Mouse (Mus musculus) kidney, embryonic 14.5 days (tissue): ENCODE data around the gene Htra3. TPM values are rescaled to one million over a fixed set of nuclear protein-coding genes. Genes with fewer than 3 reads are reported as not detected.

Experiments
- ATAC-seq: fragments of 200-750 bp; cut with Nextera tagmentation; 2 replicates; pipeline ENCODE4 v1.8.0; 2017; ENCODE audit warnings: moderate number of reproducible peaks, mild to moderate bottlenecking, moderate TSS enrichment, moderate library complexity; ENCODE audit not compliant: low FRiP score, low TSS enrichment
- H3K27ac ChIP-seq: fragments of 300-500 bp; sonication (generic); 2 replicates; pipeline ENCODE4 v1.5.1; 2014; ENCODE audit warnings: low read depth, mild to moderate bottlenecking, low read length, moderate library complexity, mixed read lengths
- H3K27me3 ChIP-seq: fragments of 300-500 bp; sonication (generic); 2 replicates; pipeline ENCODE4 v1.6.1; 2014; ENCODE audit warnings: mild to moderate bottlenecking, low read length; ENCODE audit not compliant: control insufficient read depth, insufficient read depth
- H3K36me3 ChIP-seq: fragments of 300-500 bp; sonication (generic); 2 replicates; pipeline ENCODE4 v1.6.1; 2014; ENCODE audit warnings: low read length, mixed read lengths; ENCODE audit not compliant: control insufficient read depth, insufficient read depth
- H3K4me1 ChIP-seq: fragments of 300-500 bp; sonication (generic); 2 replicates; pipeline ENCODE4 v1.6.1; 2014; ENCODE audit warnings: low read length, mixed read lengths; ENCODE audit not compliant: control insufficient read depth, insufficient read depth
- H3K4me2 ChIP-seq: fragments of 300-500 bp; sonication (generic); replicated peaks from 2 replicates; pipeline ENCODE4 v1.6.1; 2014; ENCODE audit warnings: low read depth, mild to moderate bottlenecking, low read length
- H3K4me3 ChIP-seq: fragments of 300-500 bp; sonication (generic); 2 replicates; pipeline ENCODE4 v1.5.1; 2014; ENCODE audit warnings: mild to moderate bottlenecking, low read length
- H3K9ac ChIP-seq: fragments of 300-500 bp; sonication (generic); 2 replicates; pipeline ENCODE4 v1.6.1; 2014; ENCODE audit warnings: low read depth, mild to moderate bottlenecking, low read length, moderate library complexity
- H3K9me3 ChIP-seq: fragments of 300-500 bp; sonication (generic); 2 replicates; pipeline ENCODE4 v1.6.1; 2016; ENCODE audit warnings: low read length; ENCODE audit not compliant: control insufficient read depth
- WGBS: fragments of 180-500 bp; shearing (Covaris S2); extraction: QIAGEN DNeasy Blood & Tissue Kit; methylation state at CpG from one replicate; pipeline ENCODE4 v1.1.7; 2014; 5-methylcytosine and 5-hydroxymethylcytosine counted together
- polyA plus RNA-seq: library from polyadenylated mRNA; unstranded; fragments of >200 nt; fragmentation: Nextera tagmentation; extraction: Ambion mirVana; gene quantifications from 2 replicates; pipeline ENCODE4 v1.2.1, GENCODE M21; 2014

The Htra3 gene
- polyA plus RNA-seq, 1 experiment from 2014 or later: 8.6 TPM

- ATAC-seq: no peak
- no peaks in the 10 kb centered on the region for H3K9me3 ChIP-seq
- no peak overlapping the region for H3K4me2 ChIP-seq
- H3K4me3 ChIP-seq: no peak overlapping the region
- H3K9ac ChIP-seq: no peak overlapping the region
- no peak overlapping the region for H3K27ac ChIP-seq
- H3K4me1 ChIP-seq: 0 out of 2 replicates have a peak, but pooled peaks cover 4% of the 10 kb centered on the region
- H3K36me3 ChIP-seq: no peaks in the 10 kb centered on the region
- no peaks in the 10 kb centered on the region for H3K27me3 ChIP-seq
- 93% methylated on average over 2 of the region's 2 CpGs for WGBS
Measured at GRCm38 (mm10) chr5:35626408-35626807, 53.2 kb downstream of the Htra3 start.

DNA sequence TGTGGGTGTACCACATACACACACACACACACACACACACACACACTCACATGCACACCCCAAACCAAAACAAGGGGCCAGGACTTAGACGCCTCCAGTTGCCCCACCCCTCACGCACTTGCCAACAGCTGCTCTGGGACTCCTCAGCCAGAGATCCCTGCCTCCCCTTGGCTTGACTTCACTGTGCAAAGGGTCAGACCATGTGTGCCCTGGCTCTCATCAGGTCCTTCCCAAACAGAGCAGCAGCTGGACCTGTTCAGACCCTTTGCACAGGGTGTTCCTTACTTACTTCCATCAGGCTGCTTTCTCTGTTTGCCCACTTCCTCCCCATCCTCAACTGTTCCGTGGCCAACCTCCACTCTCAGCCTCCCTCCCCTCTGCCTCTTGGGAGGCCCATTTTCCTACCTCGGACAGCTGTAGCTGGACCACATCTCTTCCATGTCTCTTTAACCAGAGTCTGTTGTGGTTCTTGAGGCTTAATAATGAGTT, 54.8 kb downstream of the Htra3 start:
- 0 out of 2 replicates have a peak, but pooled peaks cover 4% of the 10 kb centered on the region for H3K4me1 ChIP-seq
- H3K9me3 ChIP-seq: no peaks in the 10 kb centered on the region
- no peak overlapping the region for H3K4me3 ChIP-seq
- H3K9ac ChIP-seq: no peak overlapping the region
- no peak for ATAC-seq
- H3K36me3 ChIP-seq: no peaks in the 10 kb centered on the region
- H3K27me3 ChIP-seq: no peaks in the 10 kb centered on the region
- H3K4me2 ChIP-seq: no peak overlapping the region
- 64% methylated on average over 4 of the region's 4 CpGs for WGBS
- no peak overlapping the region for H3K27ac ChIP-seq

DNA sequence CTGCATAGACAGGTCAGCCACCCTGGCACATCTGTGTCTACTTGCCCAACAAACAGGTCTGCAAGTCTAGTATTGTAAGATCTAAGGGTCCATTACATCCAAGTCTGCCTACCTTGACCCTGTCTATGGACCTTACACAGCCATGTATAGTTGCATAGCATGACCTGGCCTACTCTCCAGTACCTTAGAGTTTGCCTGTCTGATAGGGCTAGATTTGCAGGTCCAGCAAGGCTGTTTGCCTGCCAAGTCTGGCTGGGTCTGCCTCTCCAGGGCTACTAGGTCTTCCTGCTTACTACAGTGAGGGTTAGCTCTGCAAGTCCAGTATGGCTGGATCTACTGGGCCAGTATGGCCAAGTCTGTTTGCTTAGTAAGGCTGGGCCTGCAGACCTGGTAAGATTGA, 55.8 kb downstream of the Htra3 start:
- Histone ChIP-seq H3K4me3 (no peak overlapping the region), H3K27ac (no peak overlapping the region), H3K9ac (no peak overlapping the region), H3K9me3 (no peaks in the 10 kb centered on the region), H3K4me2 (no peak overlapping the region), H3K4me1 (0 out of 2 replicates have a peak, but pooled peaks cover 4% of the 10 kb centered on the region), H3K27me3 (no peaks in the 10 kb centered on the region), H3K36me3 (no peaks in the 10 kb centered on the region)
- no peak for ATAC-seq

- ATAC-seq: no peak
Measured at GRCm38 (mm10) chr5:35621114-35621513, 58.5 kb downstream of the Htra3 start.

GRCm38 (mm10) chr5:35616943-35617342, 62.6 kb downstream of the Htra3 start:
- peak; percentile 48 for ATAC-seq
- Histone ChIP-seq H3K27me3 (no peaks in the 10 kb centered on the region), H3K27ac (peak overlapping the region; percentile 74), H3K36me3 (no peaks in the 10 kb centered on the region), H3K4me1 (peaks cover 14% of the 10 kb centered on the region), H3K9ac (no peak overlapping the region), H3K4me3 (no peak overlapping the region), H3K9me3 (no peaks in the 10 kb centered on the region), H3K4me2 (no peak overlapping the region)
- 10% methylated on average over 5 of the region's 5 CpGs for WGBS

More at GRCm38 (mm10) chr5:35621114-35621513, 58.5 kb downstream of the Htra3 start:
- Histone ChIP-seq H3K4me1 (peaks cover 18% of the 10 kb centered on the region), H3K27me3 (no peaks in the 10 kb centered on the region), H3K9me3 (no peaks in the 10 kb centered on the region), H3K36me3 (no peaks in the 10 kb centered on the region), H3K9ac (no peak overlapping the region), H3K4me3 (no peak overlapping the region), H3K4me2 (no peak overlapping the region), H3K27ac (no peak overlapping the region)
- 40% methylated on average over 4 of the region's 4 CpGs for WGBS

DNA sequence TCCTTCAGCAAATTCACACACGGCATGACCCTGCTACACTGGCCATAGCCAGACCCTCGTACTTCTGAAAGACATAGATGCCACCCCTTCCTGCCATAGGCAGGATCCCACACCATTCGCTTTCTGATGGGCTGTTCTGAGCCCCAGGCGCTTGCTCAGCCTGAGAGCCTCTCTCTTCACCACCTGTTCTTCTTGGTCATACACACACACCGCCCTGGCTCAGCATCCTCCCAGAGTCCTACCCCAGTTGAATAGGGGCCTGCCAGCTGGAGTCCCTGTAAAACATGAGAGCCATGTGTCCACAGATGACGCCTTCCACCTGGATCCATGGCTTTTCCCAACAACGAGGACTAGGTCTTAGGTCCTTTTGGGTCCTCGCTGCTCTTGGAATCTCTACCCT, 66.9 kb downstream of the Htra3 start:
- no peak overlapping the region for H3K4me2 ChIP-seq
- H3K36me3 ChIP-seq: no peaks in the 10 kb centered on the region
- peaks cover 29% of the 10 kb centered on the region for H3K4me1 ChIP-seq
- no peaks in the 10 kb centered on the region for H3K27me3 ChIP-seq
- H3K9me3 ChIP-seq: no peaks in the 10 kb centered on the region
- 82% methylated on average over 8 of the region's 8 CpGs for WGBS
- ATAC-seq: no peak
- no peak overlapping the region for H3K27ac ChIP-seq
- H3K4me3 ChIP-seq: no peak overlapping the region
- H3K9ac ChIP-seq: no peak overlapping the region

DNA sequence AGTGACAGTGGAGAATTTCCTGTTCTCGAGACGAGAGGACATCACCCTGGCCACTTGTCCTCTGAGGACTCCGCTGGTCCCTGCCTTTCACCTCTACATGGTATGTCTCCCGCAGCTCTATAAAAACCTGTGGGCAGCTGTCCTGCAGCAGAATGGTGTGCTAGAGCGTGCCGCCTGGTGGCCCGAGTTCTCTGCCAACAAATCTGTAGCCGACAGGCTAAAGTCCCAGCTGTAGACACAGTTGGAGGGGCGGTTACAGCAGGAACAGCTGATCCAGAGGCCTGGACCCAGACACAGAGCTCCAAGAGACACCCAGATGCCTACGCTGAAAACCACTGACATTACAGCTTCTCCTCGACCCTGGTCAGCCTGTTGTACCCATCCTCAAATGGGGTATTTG, 67.7 kb downstream of the Htra3 start:
- Histone ChIP-seq H3K9me3 (no peaks in the 10 kb centered on the region), H3K4me2 (no peak overlapping the region), H3K9ac (no peak overlapping the region), H3K27me3 (no peaks in the 10 kb centered on the region), H3K4me1 (peaks cover 22% of the 10 kb centered on the region), H3K4me3 (no peak overlapping the region), H3K36me3 (no peaks in the 10 kb centered on the region), H3K27ac (no peak overlapping the region)
- ATAC-seq: no peak
- WGBS: 87% methylated on average over 11 of the region's 11 CpGs

GRCm38 (mm10) chr5:35611170-35611569, 68.4 kb downstream of the Htra3 start:
- ATAC-seq: no peak
- no peak overlapping the region for H3K4me3 ChIP-seq

GRCm38 (mm10) chr5:35610381-35610780, 69.2 kb downstream of the Htra3 start:
- Histone ChIP-seq H3K27ac (no peak overlapping the region), H3K9ac (no peak overlapping the region), H3K9me3 (no peaks in the 10 kb centered on the region), H3K4me1 (peaks cover 15% of the 10 kb centered on the region), H3K36me3 (no peaks in the 10 kb centered on the region), H3K4me2 (no peak overlapping the region), H3K27me3 (no peaks in the 10 kb centered on the region), H3K4me3 (no peak overlapping the region)
- ATAC-seq: no peak
- WGBS: 93% methylated on average over 7 of the region's 7 CpGs

More at GRCm38 (mm10) chr5:35611170-35611569, 68.4 kb downstream of the Htra3 start:
- Histone ChIP-seq H3K9ac (no peak overlapping the region), H3K36me3 (no peaks in the 10 kb centered on the region), H3K27ac (no peak overlapping the region), H3K4me2 (no peak overlapping the region), H3K4me1 (peaks cover 15% of the 10 kb centered on the region), H3K27me3 (no peaks in the 10 kb centered on the region), H3K9me3 (no peaks in the 10 kb centered on the region)
- 79% methylated on average over 9 of the region's 9 CpGs for WGBS
